In genomic region chr2:156305818-156306217, GRCm38 (mm10) we compare ENCODE assay signal across 8 mouse cellular contexts. TPM values are rescaled to one million over a fixed set of nuclear protein-coding genes. Genes with fewer than 3 reads are reported as not detected.
DNase-seq lines count a peak whose midpoint lies in the region; ATAC-seq and TF ChIP-seq lines count a peak whose summit lies in the region.

No protein-coding gene starts in this region.

- no peak overlapping the region for H3K27ac ChIP-seq in forebrain, postnatal 0 days (ENCODE audit: low read depth, low read length)
- no peak overlapping the region for H3K27ac ChIP-seq in forebrain, embryonic 11.5 days (ENCODE audit: low read depth, low read length)
- no peak overlapping the region for H3K27ac ChIP-seq in spleen, adult 2 months (ENCODE audit: insufficient read depth, low read length)
- H3K27ac ChIP-seq in small intestine, adult 2 months (ENCODE audit: insufficient read depth, low read depth, low read length), result no peak overlapping the region
- H3K27ac ChIP-seq in forebrain, embryonic 15.5 days (replicated peaks), result no peak overlapping the region

- no peaks in the 10 kb centered on the region for H3K9me3 ChIP-seq in forebrain, postnatal 0 days (ENCODE audit: low read length)
- no peaks in the 10 kb centered on the region for H3K9me3 ChIP-seq in forebrain, embryonic 11.5 days (ENCODE audit: control insufficient read depth, low read length)
- no peaks in the 10 kb centered on the region for H3K9me3 ChIP-seq in forebrain, embryonic 15.5 days

- no peak overlapping the region for H3K4me3 ChIP-seq in forebrain, postnatal 0 days (ENCODE audit: low read depth, low read length)
- no peak overlapping the region for H3K4me3 ChIP-seq in forebrain, embryonic 11.5 days (ENCODE audit: low read depth, low read length)
- H3K4me3 ChIP-seq in spleen, adult 2 months (ENCODE audit: extremely low read depth, insufficient read depth, insufficient read length), result no peak overlapping the region
- no peak overlapping the region for H3K4me3 ChIP-seq in small intestine, adult 2 months (ENCODE audit: low read depth, low read length)
- no peak overlapping the region for H3K4me3 ChIP-seq in forebrain, embryonic 15.5 days

- no peak overlapping the region for H3K9ac ChIP-seq in forebrain, postnatal 0 days
- H3K9ac ChIP-seq in forebrain, embryonic 11.5 days (ENCODE audit: low read length), result no peak overlapping the region
- no peak overlapping the region for H3K9ac ChIP-seq in forebrain, embryonic 15.5 days (replicated peaks)

- no peaks in the 10 kb centered on the region for H3K27me3 ChIP-seq in forebrain, postnatal 0 days (ENCODE audit: insufficient read depth, low read length)
- no peaks in the 10 kb centered on the region for H3K27me3 ChIP-seq in forebrain, embryonic 11.5 days (ENCODE audit: control insufficient read depth, insufficient read depth, low read length)
- H3K27me3 ChIP-seq in spleen, adult 2 months (ENCODE audit: control insufficient read depth, insufficient read depth, low read length), result no peaks in the 10 kb centered on the region
- H3K27me3 ChIP-seq in small intestine, adult 2 months (ENCODE audit: control insufficient read depth, insufficient read depth, low read length), result no peaks in the 10 kb centered on the region
- H3K27me3 ChIP-seq in forebrain, embryonic 15.5 days, result no peaks in the 10 kb centered on the region

- no peak for TF ChIP-seq POLR2A in spleen, adult 2 months (IDR thresholded peaks at IDR 0.05; ENCODE audit: low read depth, low read length)
- no peak for TF ChIP-seq POLR2A in small intestine, adult 2 months (IDR thresholded peaks at IDR 0.05; ENCODE audit: low read depth, low read length)

- 83% methylated on average over 2 of the region's 2 CpGs for WGBS in forebrain, postnatal 0 days
- WGBS in forebrain, embryonic 11.5 days, result 86% methylated on average over 2 of the region's 2 CpGs
- WGBS in spleen, adult 2 months, result 81% methylated on average over 2 of the region's 2 CpGs
- WGBS in small intestine, adult 2 months, result 79% methylated on average over 2 of the region's 2 CpGs
- WGBS in forebrain, embryonic 15.5 days, result 87% methylated on average over 2 of the region's 2 CpGs

- peaks cover 28% of the 10 kb centered on the region for H3K36me3 ChIP-seq in forebrain, postnatal 0 days (ENCODE audit: insufficient read depth)
- no peaks in the 10 kb centered on the region; the same call in 1 of the 2 replicates for H3K36me3 ChIP-seq in forebrain, embryonic 11.5 days (ENCODE audit: control insufficient read depth, insufficient read depth, low read length)
- peaks cover 12% of the 10 kb centered on the region for H3K36me3 ChIP-seq in spleen, adult 2 months (ENCODE audit: control insufficient read depth, insufficient read depth, low read length)
- peaks cover 14% of the 10 kb centered on the region for H3K36me3 ChIP-seq in small intestine, adult 2 months (ENCODE audit: control insufficient read depth, insufficient read depth, low read length)
- peaks cover 52% of the 10 kb centered on the region for H3K36me3 ChIP-seq in forebrain, embryonic 15.5 days

- no peak overlapping the region for H3K4me2 ChIP-seq in forebrain, postnatal 0 days (ENCODE audit: low read depth)
- no peak overlapping the region for H3K4me2 ChIP-seq in forebrain, embryonic 11.5 days (ENCODE audit: low read depth, low read length, severe bottlenecking)
- no peak overlapping the region for H3K4me2 ChIP-seq in forebrain, embryonic 15.5 days (replicated peaks)

- H3K4me1 ChIP-seq in forebrain, postnatal 0 days (ENCODE audit: insufficient read depth), result no peaks in the 10 kb centered on the region
- no peaks in the 10 kb centered on the region for H3K4me1 ChIP-seq in forebrain, embryonic 11.5 days (replicated peaks; ENCODE audit: control insufficient read depth, insufficient read depth, low read length)
- no peaks in the 10 kb centered on the region; the same call in 1 of the 2 replicates for H3K4me1 ChIP-seq in spleen, adult 2 months (ENCODE audit: control insufficient read depth, insufficient read depth, insufficient read length)
- H3K4me1 ChIP-seq in small intestine, adult 2 months (ENCODE audit: control insufficient read depth, insufficient read depth, insufficient read length, low read length), result 0 out of 2 replicates have a peak, but pooled peaks cover under 1% of the 10 kb centered on the region
- no peaks in the 10 kb centered on the region for H3K4me1 ChIP-seq in forebrain, embryonic 15.5 days

- peak; percentile 46 for DNase-seq in forebrain, postnatal 0 days
- no peak for DNase-seq in forebrain, embryonic 11.5 days (ENCODE audit: low spot score)
- peak in 1 of 2 experiments; percentile 34 for DNase-seq in spleen, adult 2 months (ENCODE audit: low read depth in 1 of 2, low spot score in 2 of 2)
- no peak for DNase-seq in spleen, adult 18-20 months
- peak; percentile 35 for DNase-seq in forelimb bud, embryonic 11.5 days (ENCODE audit: low read depth, low spot score)
- no peak for DNase-seq in kidney, postnatal 14 days

- peak; percentile 69 for TF ChIP-seq CTCF in forebrain, postnatal 0 days (IDR thresholded peaks at IDR 0.05; ENCODE audit: low read depth)
- peak; percentile 13; the same call in 1 of the 2 replicates for TF ChIP-seq CTCF in spleen, adult 2 months (IDR thresholded peaks at IDR 0.05; ENCODE audit: extremely low read depth, insufficient read depth, insufficient read length, insufficient replicate concordance)
- peak; percentile 38; the same call in 1 of the 2 replicates for TF ChIP-seq CTCF in small intestine, adult 2 months (IDR thresholded peaks at IDR 0.05; ENCODE audit: extremely low read depth, insufficient read length, insufficient replicate concordance, low read depth, low read length)

- ATAC-seq in forebrain, postnatal 0 days, result peak; percentile 56; the same call in 1 of the 2 replicates
- ATAC-seq in forebrain, embryonic 11.5 days (replicated peaks; ENCODE audit: low FRiP score), result no peak
- ATAC-seq in forebrain, embryonic 15.5 days (replicated peaks), result no peak

RNA-seq across cellular contexts. Expression of gene Cnbd2, which starts 6.3 kb away (rescaled TPM):
- 3.9 and 7.0 TPM in 2 replicates for total RNA-seq in forebrain, postnatal 0 days (2014; rRNA removed)
- 9.1 and 10.0 TPM in 2 replicates for polyA plus RNA-seq in forebrain, postnatal 0 days (2015; fragmentation: Nextera tagmentation; extraction: Ambion mirVana)
- 3.6 and 4.5 TPM in 2 replicates for polyA plus RNA-seq in forebrain, embryonic 11.5 days (2014; fragmentation: Nextera tagmentation; extraction: Ambion mirVana)
- 2.0 and 2.2 TPM in 2 replicates for polyA plus RNA-seq in spleen, adult 2 months (2012; rRNA removed)
- polyA plus RNA-seq in small intestine, adult 2 months (2012; rRNA removed), result 0.19 and 0.48 TPM in 2 replicates
- polyA plus RNA-seq in forebrain, embryonic 15.5 days (2015; fragmentation: Nextera tagmentation; extraction: Ambion mirVana), result 6.6 and 6.8 TPM in 2 replicates

RNA-seq across cellular contexts. Expression of gene Scand1, which starts 6.7 kb away (rescaled TPM):
- total RNA-seq in forebrain, postnatal 0 days (2014; rRNA removed), result 204 and 242 TPM in 2 replicates
- polyA plus RNA-seq in forebrain, postnatal 0 days (2015; fragmentation: Nextera tagmentation; extraction: Ambion mirVana), result 134 and 170 TPM in 2 replicates
- 78.0 and 84.0 TPM in 2 replicates for polyA plus RNA-seq in forebrain, embryonic 11.5 days (2014; fragmentation: Nextera tagmentation; extraction: Ambion mirVana)
- 167 and 366 TPM in 2 replicates for polyA plus RNA-seq in spleen, adult 2 months (2012; rRNA removed)
- 234 and 518 TPM in 2 replicates for polyA plus RNA-seq in small intestine, adult 2 months (2012; rRNA removed)
- polyA plus RNA-seq in forebrain, embryonic 15.5 days (2015; fragmentation: Nextera tagmentation; extraction: Ambion mirVana), result 93.0 and 99.8 TPM in 2 replicates

Comparison
In these comparisons a context has a peak if more than half of its experiments do, and no peak if none do; other contexts are left out.
1. DNase-seq: peak in forebrain, postnatal 0 days (single experiment) and forelimb bud, embryonic 11.5 days (single experiment); none in forebrain, embryonic 11.5 days (single experiment), spleen, adult 18-20 months (0 of 2) and kidney, postnatal 14 days (single experiment).
2. CTCF ChIP-seq: peak in every context shown above with its lines; median percentile 69 in forebrain, postnatal 0 days; 38 in small intestine, adult 2 months; 13 in spleen, adult 2 months.